Mouse (Mus musculus) brain, embryonic 14.5 days (tissue): Measurements from ENCODE around the gene Rps9.
A peak's percentile ranks its signal among the peaks of the same experiment; 100 is the strongest.

ENCODE experiments used
- CTCF ChIP-seq: fragments of 200-500 bp; IDR thresholded peaks from 2 replicates; pipeline ENCODE4 v1.5.1; 2012; ENCODE audit warnings: inconsistent platforms, mild to moderate bottlenecking, moderate library complexity, borderline replicate concordance; ENCODE audit not compliant: insufficient read depth, insufficient read length; ENCODE audit errors: extremely low read depth
- POLR2A ChIP-seq: fragments of 200-500 bp; IDR thresholded peaks from 2 replicates; pipeline ENCODE4 v1.6.1; 2012; ENCODE audit warnings: mild to moderate bottlenecking, inconsistent platforms, borderline replicate concordance; ENCODE audit not compliant: poor library complexity, insufficient read depth, insufficient read length, severe bottlenecking; ENCODE audit errors: extremely low read depth

GRCm38 (mm10) chr7:3692382-3692986 is 11.3 kb upstream of the Rps9 start, which contains the start of gene Tsen34:
- peak; percentile 26; the same call in 1 of the 2 replicates for TF ChIP-seq POLR2A
- no peak for TF ChIP-seq CTCF
